Mouse (Mus musculus): ENCODE results near the gene Krtap17-1.

Gene Krtap17-1

GRCm38 (mm10) chr11:99965961-99966360, 27.8 kb downstream of the Krtap17-1 start:
- no peak for DNase-seq (ENCODE audit: low spot score)

- DNase-seq (ENCODE audit: low spot score): no peak
Observed at GRCm38 (mm10) chr11:99964213-99964612, 29.6 kb downstream of the Krtap17-1 start.

- no peak for DNase-seq (ENCODE audit: low spot score)
Observed at GRCm38 (mm10) chr11:99948175-99948574, 45.6 kb downstream of the Krtap17-1 start, which contains the start of gene Krtap9-5. Gene Krtap9-5, plus strand, starts transcription at chr11:99948475.
